Mouse (Mus musculus): ENCODE measurements around the gene Rgs12.
A peak's percentile ranks its signal among the peaks of the same experiment; 100 is the strongest.

Rgs12 gene

GRCm38 (mm10) chr5:34948861-34949760 lies at the start of gene Rgs12:
Rgs12 (plus strand) TSS chr5:34949445.
- DNase-seq (ENCODE audit: low read depth, low spot score): peak; percentile 84

- DNase-seq (ENCODE audit: low read depth, low spot score): no peak
Observed at GRCm38 (mm10) chr5:34899787-34900469, 49.3 kb upstream of the Rgs12 start.

GRCm38 (mm10) chr5:34902371-34902770 lies 46.9 kb upstream of the Rgs12 start:
- DNase-seq (ENCODE audit: low read depth, low spot score): no peak

GRCm38 (mm10) chr5:34902811-34903385 lies 46.3 kb upstream of the Rgs12 start:
- no peak for DNase-seq (ENCODE audit: low read depth, low spot score)

- DNase-seq (ENCODE audit: low read depth, low spot score): no peak
Observed at GRCm38 (mm10) chr5:34904412-34904811, 44.8 kb upstream of the Rgs12 start.

- no peak for DNase-seq (ENCODE audit: low read depth, low spot score)
Observed at GRCm38 (mm10) chr5:34907230-34907629, 42.0 kb upstream of the Rgs12 start.

- DNase-seq (ENCODE audit: low read depth, low spot score): no peak
Observed at GRCm38 (mm10) chr5:34907910-34908725, 41.1 kb upstream of the Rgs12 start, which contains the start of gene Msantd1. Msantd1 (plus strand) TSS chr5:34908012.

GRCm38 (mm10) chr5:34908726-34909633 lies 40.3 kb upstream of the Rgs12 start:
- no peak for DNase-seq (ENCODE audit: low read depth, low spot score)

GRCm38 (mm10) chr5:34909634-34910503 lies 39.4 kb upstream of the Rgs12 start:
- no peak for DNase-seq (ENCODE audit: low read depth, low spot score)

- no peak for DNase-seq (ENCODE audit: low read depth, low spot score)
Observed at GRCm38 (mm10) chr5:34910504-34910815, 38.8 kb upstream of the Rgs12 start.

GRCm38 (mm10) chr5:34915801-34916200 lies 33.4 kb upstream of the Rgs12 start:
- peak; percentile 76 for DNase-seq (ENCODE audit: low read depth, low spot score)

- no peak for DNase-seq (ENCODE audit: low read depth, low spot score)
Observed at GRCm38 (mm10) chr5:34917234-34917655, 32.0 kb upstream of the Rgs12 start.

- DNase-seq (ENCODE audit: low read depth, low spot score): no peak
Observed at GRCm38 (mm10) chr5:34918785-34919184, 30.5 kb upstream of the Rgs12 start.

GRCm38 (mm10) chr5:34922531-34922930 lies 26.7 kb upstream of the Rgs12 start:
- DNase-seq (ENCODE audit: low read depth, low spot score): no peak

GRCm38 (mm10) chr5:34923920-34924319 lies 25.3 kb upstream of the Rgs12 start:
- no peak for DNase-seq (ENCODE audit: low read depth, low spot score)

- DNase-seq (ENCODE audit: low read depth, low spot score): no peak
Observed at GRCm38 (mm10) chr5:34924519-34924918, 24.7 kb upstream of the Rgs12 start.

GRCm38 (mm10) chr5:34927648-34928047 lies 21.6 kb upstream of the Rgs12 start:
- no peak for DNase-seq (ENCODE audit: low read depth, low spot score)

- DNase-seq (ENCODE audit: low read depth, low spot score): no peak
Observed at GRCm38 (mm10) chr5:34930151-34930975, 18.9 kb upstream of the Rgs12 start.

- no peak for DNase-seq (ENCODE audit: low read depth, low spot score)
Observed at GRCm38 (mm10) chr5:34931091-34931490, 18.2 kb upstream of the Rgs12 start.
